Mouse (Mus musculus) cerebellum, adult 18-20 months (tissue): Measurements from ENCODE around the gene 1700016K19Rik.
A peak's percentile ranks its signal among the peaks of the same experiment; 100 is the strongest.
"Not testable (repeated sequence)": the region's sequence is repeated elsewhere in the genome, so short reads cannot be mapped to it uniquely, and the experiment has no call there.

Experiments
- DNase-seq, 2 experiments: peaks; one replicate each; pipeline ENCODE4 v3.0.0; 2021

Gene 1700016K19Rik

DNA sequence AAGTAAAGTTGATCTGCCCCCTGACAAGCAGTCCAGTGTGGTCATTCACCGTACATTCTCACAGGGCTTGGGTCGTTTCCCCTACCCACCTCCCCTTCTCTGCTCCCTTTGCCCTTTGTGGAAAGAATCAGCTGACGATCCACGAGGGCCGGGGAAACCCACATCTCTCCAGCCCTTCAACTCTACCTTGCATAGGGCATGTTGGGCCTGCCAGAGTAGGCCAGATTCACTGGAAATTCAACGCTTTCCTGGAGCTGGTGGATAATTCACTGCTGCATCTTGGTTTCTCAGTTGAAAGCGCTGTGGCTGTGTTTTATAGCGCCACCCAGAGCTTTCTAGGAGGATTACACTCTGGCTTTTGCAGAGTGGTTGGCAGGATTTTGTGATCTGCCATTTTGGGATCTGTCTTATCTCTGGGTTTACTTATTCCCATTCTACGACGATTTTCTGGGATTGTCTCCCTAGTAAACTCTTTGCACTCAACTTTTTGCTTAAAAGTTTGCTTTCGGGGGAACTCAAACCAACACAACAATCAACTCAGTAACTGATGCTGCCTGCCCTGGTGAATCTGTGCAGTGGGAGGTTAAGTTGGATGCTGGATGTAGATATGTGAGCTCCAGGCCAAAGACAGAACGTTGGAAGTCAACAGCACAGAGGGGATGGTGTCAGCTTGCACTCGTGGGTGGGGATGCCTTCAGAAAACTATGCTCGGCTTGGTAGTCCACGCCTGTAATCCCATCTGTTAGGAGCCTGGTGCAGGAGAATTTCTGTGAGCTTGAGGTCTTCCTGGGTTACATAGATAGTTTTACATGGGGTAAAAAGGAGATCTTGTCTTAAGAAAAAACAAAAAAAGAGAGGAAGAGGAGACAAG is 8.5 kb upstream of the 1700016K19Rik start:
- DNase-seq = no peak

DNA sequence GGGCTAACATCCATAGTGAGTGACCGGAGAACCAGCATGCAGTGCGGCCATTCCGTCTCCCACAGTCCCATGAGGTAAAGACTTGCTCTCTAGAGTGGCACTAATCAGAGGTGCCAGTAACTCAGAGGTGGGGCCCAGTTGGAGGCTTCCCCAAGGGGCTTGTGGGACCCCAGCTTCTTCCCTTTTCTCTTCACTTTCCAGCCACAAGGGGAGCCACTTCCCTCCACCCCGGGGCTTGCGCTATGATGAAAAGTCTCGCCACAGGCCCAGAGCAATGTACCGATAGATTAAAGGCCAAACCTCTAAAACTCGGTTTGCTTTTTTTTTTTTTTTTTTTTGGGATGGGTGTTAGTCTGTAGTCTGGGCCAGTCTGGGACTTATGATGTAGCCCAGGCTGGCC is 7.8 kb upstream of the 1700016K19Rik start:
- DNase-seq = no peak

GRCm38 (mm10) chr11:75992481-75992880 is 7.2 kb upstream of the 1700016K19Rik start:
- DNase-seq = no peak

DNA sequence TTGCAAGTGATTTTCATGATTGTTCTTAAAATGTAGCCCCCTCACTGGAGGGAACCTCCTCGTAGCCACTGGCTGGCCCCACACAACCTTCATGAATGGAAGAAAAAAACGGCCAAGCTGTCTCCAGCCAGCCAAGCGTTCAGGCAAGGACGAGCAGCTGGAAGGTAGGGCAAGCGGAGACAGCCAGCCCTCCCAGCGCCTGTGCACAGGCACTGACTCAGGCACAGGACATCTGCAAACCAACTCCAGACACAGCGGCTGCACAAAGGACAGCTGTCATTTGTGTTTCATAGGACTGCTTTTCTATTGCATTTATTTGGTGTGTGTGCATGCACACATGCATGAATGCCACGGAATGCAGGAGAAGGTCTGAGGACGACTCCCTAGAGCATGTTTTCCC is 5.4 kb upstream of the 1700016K19Rik start:
- no peak for DNase-seq

DNA sequence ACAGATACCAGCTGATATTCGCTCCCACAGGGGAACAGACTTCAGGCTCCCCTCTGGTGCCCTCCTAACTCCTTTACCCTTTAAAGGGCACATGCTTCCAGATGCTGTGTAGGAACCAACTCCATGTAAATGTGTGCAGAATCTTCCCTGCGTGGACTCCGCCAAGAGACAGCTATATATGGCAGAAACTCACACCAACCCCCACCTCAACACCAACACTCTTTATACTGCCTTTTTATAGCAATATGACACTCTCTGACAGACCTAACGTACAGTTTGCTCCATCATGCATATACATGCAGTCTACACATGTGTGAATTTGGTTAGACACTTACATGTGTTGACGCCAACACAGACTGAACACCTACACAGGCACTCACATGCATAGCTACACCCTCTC is 989 bp downstream of the 1700016K19Rik start:
- no peak for DNase-seq

DNA sequence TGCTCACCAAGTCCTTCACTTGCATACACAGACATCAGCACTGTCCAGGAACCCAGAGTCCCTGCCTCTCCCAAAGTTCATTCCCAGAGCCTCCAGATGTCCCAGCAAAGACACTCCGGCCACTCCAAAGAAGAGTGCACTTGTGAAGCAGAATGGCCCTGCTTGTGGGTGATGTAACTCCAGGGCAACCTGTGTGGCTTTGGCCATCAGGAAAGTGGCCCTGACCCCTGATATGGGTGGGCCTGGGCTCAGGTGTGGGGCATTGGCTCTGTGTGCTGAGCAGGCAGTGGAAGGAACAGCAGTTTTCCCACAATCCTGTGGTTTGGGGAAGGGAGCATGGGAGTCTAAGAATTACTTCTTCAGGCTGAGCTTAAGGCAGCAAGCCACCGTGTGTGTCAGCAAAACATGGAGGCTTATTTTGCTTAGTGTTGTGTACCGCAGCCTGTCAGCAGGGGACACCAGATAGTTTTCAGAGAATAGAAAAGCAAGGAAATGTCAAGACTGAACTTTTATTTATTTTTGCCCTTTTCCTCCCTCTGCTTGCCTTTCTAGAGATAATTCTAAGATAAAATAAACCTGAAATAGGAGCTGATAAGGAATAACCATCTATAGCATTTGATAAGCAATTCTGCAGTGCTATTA is 1.6 kb downstream of the 1700016K19Rik start:
- DNase-seq = no peak

DNA sequence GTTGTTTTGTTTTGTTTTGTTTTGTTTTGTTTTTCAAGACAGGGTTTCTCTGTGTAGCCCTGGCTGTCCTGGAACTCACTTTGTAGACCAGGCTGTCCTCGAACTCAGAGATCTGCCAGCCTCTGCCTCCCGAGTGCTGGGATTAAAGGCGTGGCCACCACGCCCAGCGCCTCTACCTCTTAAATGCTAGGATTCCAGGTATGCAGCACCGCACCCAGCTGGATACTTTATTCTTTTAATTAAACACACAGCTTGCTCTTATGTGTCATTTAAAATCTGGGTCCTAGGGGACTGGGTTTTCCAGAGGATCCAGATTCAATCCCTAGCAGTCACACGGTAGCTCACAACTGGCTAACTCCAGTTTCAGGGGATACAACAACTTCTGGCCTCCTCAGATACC is 4.6 kb downstream of the 1700016K19Rik start:
- DNase-seq = not testable (repeated sequence)

DNA sequence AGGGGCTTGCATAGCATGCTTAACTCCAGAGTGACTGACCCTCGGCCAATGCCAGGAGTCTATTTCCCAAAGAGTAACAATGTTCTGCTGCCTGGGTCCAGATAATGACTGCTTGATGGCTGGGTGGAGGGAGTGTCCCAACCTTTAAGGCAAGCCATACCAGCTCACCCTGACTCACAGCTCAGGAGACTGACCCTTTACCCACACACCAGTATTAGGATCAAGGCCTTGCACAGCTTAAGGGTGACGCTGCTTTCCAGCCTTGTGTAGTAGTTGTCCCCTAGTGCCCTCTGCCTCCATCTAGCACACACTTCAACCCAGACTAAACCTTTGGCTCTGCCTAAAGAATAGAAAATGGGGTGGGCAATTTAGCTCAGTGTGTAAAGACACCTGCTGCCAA is 8.4 kb downstream of the 1700016K19Rik start:
- no peak for DNase-seq

GRCm38 (mm10) chr11:76009101-76009500 is 9.4 kb downstream of the 1700016K19Rik start:
- no peak for DNase-seq

- no peak for DNase-seq
Measured at GRCm38 (mm10) chr11:76010838-76011624, 11.3 kb downstream of the 1700016K19Rik start.

DNA sequence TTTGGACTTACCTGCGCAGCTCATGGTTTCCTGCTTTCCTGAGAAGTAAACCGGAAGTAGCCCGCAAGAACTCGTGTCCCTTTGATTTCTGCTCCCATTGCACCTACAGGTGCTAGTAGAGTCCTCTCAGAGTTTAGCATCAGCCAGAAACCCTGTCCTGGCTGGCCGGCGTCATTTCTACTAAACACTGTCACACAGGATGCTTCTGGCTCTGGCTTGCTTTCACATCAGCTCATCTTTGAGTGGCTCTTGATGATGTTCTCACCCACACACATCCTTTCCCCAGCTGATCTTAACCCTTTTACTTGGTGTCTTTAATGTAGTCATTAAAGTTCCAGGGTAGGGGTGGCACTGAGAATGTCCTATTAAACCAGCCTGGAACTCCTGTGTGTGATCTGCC is 15.5 kb downstream of the 1700016K19Rik start:
- no peak for DNase-seq

- DNase-seq = no peak
Measured at GRCm38 (mm10) chr11:76015814-76016213, 16.1 kb downstream of the 1700016K19Rik start.

GRCm38 (mm10) chr11:76019879-76020278 is 20.2 kb downstream of the 1700016K19Rik start:
- DNase-seq = no peak

DNA sequence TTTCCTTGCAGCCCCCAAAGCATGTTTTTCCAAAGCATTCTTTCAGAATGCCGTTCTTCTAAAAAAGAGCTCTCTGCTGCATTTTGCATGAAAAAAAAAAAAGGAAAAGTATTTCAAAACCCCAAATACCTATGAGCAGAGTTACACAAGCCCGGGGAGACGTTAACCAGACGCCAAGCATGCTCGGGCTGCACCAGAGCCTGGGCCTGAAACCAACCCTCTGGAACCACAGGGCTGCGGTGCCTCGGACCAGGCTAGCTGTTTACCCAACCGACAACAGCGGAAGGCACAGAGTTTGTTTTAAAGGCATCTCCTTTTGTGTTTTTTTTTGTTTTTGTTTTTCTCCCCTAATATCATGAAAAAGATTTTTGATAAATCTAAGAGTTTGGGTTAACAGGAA is 21.2 kb downstream of the 1700016K19Rik start:
- DNase-seq = no peak

- DNase-seq = no peak
Measured at GRCm38 (mm10) chr11:76025080-76025583, 25.4 kb downstream of the 1700016K19Rik start.

GRCm38 (mm10) chr11:76026527-76027138 is 26.9 kb downstream of the 1700016K19Rik start:
- DNase-seq = no peak

GRCm38 (mm10) chr11:76027139-76028071 is 27.7 kb downstream of the 1700016K19Rik start, which contains the start of gene Rflnb:
Gene Rflnb (minus strand): TSS chr11:76027782.
- DNase-seq = peak; percentile 86 to 93

DNA sequence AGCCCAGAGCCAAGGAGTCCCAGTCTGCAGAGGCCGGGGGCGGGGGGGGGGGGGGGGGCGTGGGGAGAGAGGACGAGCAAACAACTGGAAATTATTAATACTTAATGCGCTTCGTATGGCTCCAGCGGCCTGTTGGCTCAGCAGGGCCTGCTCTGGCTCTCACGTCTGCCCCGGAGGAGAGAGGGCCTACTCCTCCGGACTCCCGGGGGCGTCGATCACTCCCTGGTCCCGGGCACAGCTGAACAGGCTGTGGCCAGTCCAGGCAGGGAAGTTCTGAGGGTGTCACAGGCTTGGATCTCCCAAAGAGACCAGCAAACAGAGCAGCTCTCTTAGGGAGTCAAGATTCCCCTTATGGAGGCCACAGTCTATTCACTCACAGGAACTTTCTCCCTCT is 28.4 kb downstream of the 1700016K19Rik start:
- DNase-seq = peak in 1 of 2 experiments; percentile 38

- no peak for DNase-seq
Measured at GRCm38 (mm10) chr11:76033359-76033758, 33.6 kb downstream of the 1700016K19Rik start.

GRCm38 (mm10) chr11:76033836-76034235 is 34.1 kb downstream of the 1700016K19Rik start:
- DNase-seq = no peak

DNA sequence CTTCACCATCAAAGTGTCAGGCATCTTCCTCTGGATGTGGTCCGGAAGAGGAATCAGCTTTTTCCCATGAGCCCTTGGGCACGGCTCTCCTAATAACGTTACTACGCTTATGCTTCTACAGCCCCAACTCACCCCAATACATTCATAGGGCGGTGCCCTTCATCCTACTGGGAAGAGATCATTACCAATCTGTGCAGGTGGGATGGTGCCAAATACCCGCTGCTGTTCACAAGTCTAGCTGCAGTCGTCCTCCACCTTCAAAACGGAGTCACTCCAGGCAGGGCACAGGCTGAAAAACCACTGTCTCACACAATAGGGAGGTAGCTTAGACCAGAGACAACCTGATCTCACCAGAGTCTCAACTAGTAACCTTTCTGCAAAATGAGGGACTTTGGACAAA is 35.5 kb downstream of the 1700016K19Rik start:
- peak; percentile 65 to 75 for DNase-seq
